Mouse (Mus musculus): ENCODE results near the gene Alkbh3. TPM values are rescaled to one million over a fixed set of nuclear protein-coding genes. Genes with fewer than 3 reads are reported as not detected.
A peak's percentile ranks its signal among the peaks of the same experiment; 100 is the strongest.

Alkbh3 gene
- polyA plus RNA-seq, 1 experiment from 2014 or later = 53.2 TPM

DNA sequence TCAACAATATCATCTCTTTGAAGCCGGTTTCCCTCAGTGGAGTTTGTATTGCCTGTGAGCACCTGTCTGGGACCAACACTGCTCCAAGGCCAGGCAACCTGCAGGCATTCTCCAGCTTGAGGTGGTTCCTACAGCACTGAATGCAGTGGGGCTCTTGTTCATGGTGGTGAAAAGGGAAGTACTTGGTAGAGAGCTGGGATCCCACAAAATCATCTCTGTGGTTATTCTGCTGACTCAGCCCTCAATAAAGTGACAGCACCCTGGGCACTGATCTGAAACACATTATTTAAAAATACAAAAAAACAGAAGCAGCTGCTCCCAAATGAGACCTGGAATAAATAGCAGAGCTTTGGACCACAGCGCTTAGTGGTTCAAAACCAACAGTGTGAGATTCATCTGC lies 22.2 kb downstream of the Alkbh3 start:
- peaks cover 76% of the 10 kb centered on the region for H3K36me3 ChIP-seq (ENCODE audit: poor library complexity, severe bottlenecking)
- peaks cover 22% of the 10 kb centered on the region for H3K4me1 ChIP-seq
- H3K9me3 ChIP-seq (replicated peaks) = no peaks in the 10 kb centered on the region
- ATAC-seq = no peak
- H3K4me2 ChIP-seq = no peak overlapping the region
- H3K4me3 ChIP-seq = no peak overlapping the region
- H3K27ac ChIP-seq = no peak overlapping the region
- WGBS = 99% methylated on average over 2 of the region's 2 CpGs
- no peak overlapping the region for H3K9ac ChIP-seq
- H3K27me3 ChIP-seq = no peaks in the 10 kb centered on the region

DNA sequence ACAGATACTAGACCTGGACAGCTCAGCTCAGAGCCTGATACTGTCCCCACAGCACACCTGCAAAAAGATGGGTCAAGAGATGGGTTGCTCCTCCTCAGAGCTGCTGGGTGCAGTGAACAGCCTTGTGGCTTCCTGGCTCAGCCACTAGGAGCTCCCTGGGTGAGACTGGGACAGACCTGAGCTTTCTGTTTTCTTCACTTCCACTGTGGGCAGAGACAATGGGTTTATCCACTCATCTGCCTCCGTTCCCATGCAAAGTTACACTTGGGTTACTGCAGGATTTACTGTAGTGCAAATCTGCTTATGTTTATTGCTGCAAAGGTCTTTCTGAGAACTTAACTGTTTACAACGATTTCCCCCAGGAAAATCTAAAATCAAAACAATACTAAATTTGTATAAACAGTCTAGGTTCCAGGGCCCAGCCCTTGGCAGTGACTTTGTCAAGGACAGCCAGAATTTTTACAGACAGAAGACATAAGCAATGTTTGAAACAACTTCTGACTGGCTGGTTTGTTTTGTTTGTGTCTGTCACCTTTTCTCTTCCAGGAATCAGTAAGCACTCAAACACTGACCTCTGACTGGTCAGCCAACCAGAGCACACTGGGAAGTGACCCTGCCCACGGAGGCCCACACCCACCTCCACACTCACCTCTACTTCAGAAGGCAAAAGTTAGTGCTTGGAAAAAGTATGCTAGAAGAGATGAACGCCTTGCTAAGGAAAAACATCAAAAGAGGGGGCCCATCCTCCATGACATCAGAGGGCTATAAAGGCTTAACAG lies 28.0 kb downstream of the Alkbh3 start:
- whole genome bisulfite sequencing = 95% methylated on average over 4 of the region's 4 CpGs
- no peak for ATAC-seq
- no peak overlapping the region for H3K9ac ChIP-seq

DNA sequence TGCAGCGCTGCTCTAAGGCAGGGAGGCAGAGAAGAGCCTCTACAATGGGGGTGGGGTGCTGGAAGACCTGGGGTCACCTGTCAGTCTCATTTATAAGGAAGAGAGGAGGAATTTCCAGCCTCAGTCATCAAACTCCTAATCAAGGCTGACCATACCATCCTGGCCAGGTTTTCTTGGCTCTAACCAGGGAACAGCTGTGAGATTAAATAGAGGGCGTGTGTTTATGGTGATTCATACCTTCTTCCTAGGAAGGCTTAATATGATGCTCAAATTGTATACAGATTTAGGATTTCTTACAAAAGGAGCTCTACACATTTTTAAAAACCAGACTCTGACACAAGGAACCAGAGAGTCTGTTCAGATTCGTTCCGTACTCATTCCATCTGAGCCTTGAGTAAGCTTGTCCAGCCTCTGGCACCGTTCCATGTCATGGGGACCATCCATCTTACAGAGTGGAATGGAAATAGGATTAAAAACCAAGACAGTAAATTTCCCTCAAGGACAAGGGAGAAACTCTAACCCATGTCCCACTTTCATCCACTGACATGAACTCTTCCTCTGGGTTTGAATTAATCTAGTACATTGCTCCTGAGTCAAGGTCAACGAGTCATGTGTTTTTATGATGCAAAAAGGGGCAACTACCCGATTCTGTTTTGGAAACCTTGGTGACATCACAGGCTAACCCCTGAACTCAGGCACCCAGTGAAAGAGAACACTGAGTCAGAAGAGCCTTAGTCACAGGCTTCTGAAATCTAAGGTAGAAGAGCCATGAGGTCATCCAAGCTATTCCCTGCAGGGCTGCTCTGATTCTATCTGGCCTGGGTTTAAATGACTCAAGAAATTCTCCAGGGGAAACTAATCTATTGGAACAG lies 31.1 kb downstream of the Alkbh3 start:
- no peak overlapping the region for H3K4me3 ChIP-seq
- peaks cover 57% of the 10 kb centered on the region for H3K36me3 ChIP-seq (ENCODE audit: poor library complexity, severe bottlenecking)
- H3K9me3 ChIP-seq (replicated peaks) = no peaks in the 10 kb centered on the region
- no peak overlapping the region for H3K4me2 ChIP-seq
- ATAC-seq = no peak
- H3K27me3 ChIP-seq = no peaks in the 10 kb centered on the region
- 90% methylated on average over 7 of the region's 7 CpGs for WGBS
- H3K4me1 ChIP-seq = peaks cover 27% of the 10 kb centered on the region
- no peak overlapping the region for H3K27ac ChIP-seq
- no peak overlapping the region for H3K9ac ChIP-seq

More for the DNA sequence above, 28.0 kb downstream of the Alkbh3 start:
- Histone ChIP-seq H3K27me3 (no peaks in the 10 kb centered on the region), H3K9me3 (replicated peaks) (no peaks in the 10 kb centered on the region), H3K4me2 (no peak overlapping the region), H3K4me3 (no peak overlapping the region), H3K4me1 (0 out of 2 replicates have a peak, but pooled peaks cover under 1% of the 10 kb centered on the region), H3K27ac (no peak overlapping the region), H3K36me3 (ENCODE audit: poor library complexity, severe bottlenecking) (peaks cover 78% of the 10 kb centered on the region)

DNA sequence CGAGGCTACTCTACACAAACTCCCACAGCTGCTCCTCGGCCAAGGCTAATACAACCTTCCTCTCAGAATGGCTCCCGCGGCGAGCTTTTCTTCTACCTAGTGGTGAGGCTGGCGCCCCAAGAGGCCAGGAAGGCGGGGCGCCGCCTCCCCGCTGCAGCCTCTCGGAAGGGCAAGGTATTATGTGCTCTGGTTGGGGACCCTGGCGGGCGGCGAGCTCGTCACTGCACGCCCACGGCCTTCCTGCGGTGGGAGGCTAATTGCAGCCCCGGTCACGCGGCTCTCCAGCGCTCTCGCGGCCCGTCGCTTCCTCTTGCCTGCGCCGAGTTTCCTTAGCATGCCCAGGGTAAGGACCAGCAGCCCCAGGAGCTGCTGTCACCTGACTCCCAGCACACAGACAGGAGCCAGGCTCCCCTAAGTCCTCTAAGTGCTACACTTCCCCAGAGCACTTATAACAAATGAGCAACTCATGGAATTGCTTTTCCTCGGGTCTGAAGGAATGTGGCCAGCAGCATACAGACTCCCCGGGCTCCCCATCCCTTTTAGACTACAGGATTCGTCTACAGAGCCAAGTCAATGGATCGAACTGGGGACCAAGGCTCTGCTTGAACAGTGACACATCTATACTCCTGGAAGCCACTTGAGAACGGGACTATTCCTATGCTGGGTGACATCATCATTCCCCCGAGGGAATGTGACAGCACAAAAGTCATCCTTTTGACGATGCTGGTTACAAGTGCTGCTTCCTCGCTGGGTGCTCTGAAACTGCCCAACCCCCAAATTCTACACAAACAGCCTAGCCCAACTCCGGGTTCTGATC lies 34.0 kb downstream of the Alkbh3 start:
- no peaks in the 10 kb centered on the region for H3K9me3 ChIP-seq (replicated peaks)
- WGBS = 2% methylated on average over 37 of the region's 37 CpGs
- peak overlapping the region; percentile 69 for H3K9ac ChIP-seq
- peak overlapping the region; percentile 73 for H3K4me2 ChIP-seq
- no peaks in the 10 kb centered on the region for H3K27me3 ChIP-seq
- H3K27ac ChIP-seq = peak overlapping the region; percentile 62
- H3K36me3 ChIP-seq (ENCODE audit: poor library complexity, severe bottlenecking) = peaks cover 30% of the 10 kb centered on the region
- peak; percentile 74 for ATAC-seq
- peak overlapping the region; percentile 41 for H3K4me3 ChIP-seq
- H3K4me1 ChIP-seq = peaks cover 27% of the 10 kb centered on the region

DNA sequence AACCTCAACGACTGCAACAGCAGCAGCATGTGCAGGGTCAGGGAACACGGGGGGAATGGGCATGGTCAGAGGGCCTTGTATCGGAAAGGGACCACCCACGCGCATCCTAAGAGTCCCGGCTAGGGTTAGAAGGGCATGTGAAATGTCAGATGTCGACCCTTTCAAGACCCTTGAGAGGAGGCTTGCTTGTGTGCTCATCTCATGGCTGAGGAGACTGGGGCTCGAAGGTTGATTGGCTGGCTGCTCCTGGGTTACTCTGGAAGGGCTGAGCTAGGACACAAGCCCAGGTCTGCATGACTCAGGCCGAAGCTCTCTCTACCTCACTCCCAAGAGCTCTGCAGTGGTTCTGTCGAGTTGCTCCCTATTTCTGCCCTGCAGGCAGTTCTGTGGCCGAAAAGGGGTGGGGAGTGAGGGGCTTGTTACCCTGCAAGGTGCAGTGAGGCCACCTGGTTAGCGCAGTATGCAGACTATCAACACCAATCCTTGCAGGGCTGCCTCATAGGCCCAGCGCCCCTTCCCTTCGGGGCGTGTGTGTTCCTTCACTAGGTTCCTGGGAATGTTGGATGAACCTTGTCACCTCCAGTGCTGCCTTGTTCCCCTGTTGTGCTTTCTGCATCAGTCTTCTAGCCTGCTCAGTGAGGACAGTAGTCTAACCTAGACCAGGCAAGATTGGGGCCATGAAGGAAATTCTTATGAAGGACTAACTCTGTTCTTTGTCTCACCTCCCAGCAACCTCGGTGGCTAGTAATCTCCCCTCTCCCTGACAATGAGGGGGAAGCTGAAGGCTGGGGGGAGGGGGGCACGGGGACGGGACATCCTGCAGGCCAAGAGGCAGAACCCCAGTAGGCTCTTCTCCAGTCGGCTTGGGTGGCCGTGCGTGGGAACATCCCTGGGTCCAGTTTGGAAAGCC lies 34.8 kb downstream of the Alkbh3 start:
- peaks cover 21% of the 10 kb centered on the region for H3K36me3 ChIP-seq (ENCODE audit: poor library complexity, severe bottlenecking)
- ATAC-seq = peak; percentile 31
- H3K27ac ChIP-seq = peak overlapping the region; percentile 62
- no peaks in the 10 kb centered on the region for H3K9me3 ChIP-seq (replicated peaks)
- WGBS = 21% methylated on average over 21 of the region's 21 CpGs
- peak overlapping the region; percentile 73 for H3K4me2 ChIP-seq
- peak overlapping the region; percentile 69 for H3K9ac ChIP-seq
- H3K4me1 ChIP-seq = peaks cover 27% of the 10 kb centered on the region
- peak overlapping the region; percentile 41 for H3K4me3 ChIP-seq
- H3K27me3 ChIP-seq = no peaks in the 10 kb centered on the region

DNA sequence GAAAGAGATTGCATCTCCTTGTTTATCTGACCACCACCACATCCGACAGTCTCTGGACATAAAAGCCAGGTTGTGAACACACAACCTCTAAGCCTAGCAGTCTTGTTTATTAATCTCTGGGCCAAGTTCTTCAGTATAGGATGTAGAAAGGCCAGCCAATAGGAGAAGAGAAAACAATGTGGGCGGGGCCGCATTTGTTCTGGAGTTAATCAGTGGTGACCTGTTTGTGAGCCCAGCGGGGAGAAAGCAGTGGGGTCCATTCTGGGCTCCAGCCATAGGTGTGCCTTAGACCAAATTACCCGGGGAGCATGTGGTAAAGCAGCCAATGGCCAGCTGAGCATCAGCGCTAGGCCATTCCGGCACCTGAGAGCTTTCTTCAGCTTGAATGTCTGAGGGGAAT lies 35.6 kb downstream of the Alkbh3 start:
- peaks cover 14% of the 10 kb centered on the region for H3K36me3 ChIP-seq (ENCODE audit: poor library complexity, severe bottlenecking)
- no peak for ATAC-seq
- H3K9me3 ChIP-seq (replicated peaks) = no peaks in the 10 kb centered on the region
- no peak overlapping the region for H3K4me3 ChIP-seq
- WGBS = 46% methylated on average over 7 of the region's 7 CpGs
- no peak overlapping the region for H3K9ac ChIP-seq
- H3K27ac ChIP-seq = no peak overlapping the region
- H3K27me3 ChIP-seq = no peaks in the 10 kb centered on the region
- no peak overlapping the region for H3K4me2 ChIP-seq
- peaks cover 27% of the 10 kb centered on the region for H3K4me1 ChIP-seq

DNA sequence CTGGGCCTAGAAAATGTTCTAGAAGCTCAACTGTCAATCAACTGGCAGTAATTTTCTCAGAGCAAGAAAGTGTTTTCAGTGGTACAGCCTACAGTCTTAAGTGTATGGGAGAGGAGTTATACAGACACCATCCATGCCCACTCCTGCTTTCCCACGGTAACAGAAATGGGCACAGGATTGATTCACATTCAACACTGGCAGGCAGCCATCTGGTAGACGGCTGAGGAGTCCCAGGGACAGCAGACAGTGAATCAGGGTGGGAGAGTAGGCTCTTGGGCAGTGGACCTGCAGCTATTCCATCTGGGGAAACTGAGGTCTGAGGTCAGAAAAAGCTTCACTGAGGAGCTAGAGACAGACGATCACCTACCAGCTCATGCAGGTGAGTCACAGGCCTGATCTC lies 39.0 kb downstream of the Alkbh3 start:
- ATAC-seq = no peak
- 67% methylated on average over 3 of the region's 3 CpGs for WGBS

DNA sequence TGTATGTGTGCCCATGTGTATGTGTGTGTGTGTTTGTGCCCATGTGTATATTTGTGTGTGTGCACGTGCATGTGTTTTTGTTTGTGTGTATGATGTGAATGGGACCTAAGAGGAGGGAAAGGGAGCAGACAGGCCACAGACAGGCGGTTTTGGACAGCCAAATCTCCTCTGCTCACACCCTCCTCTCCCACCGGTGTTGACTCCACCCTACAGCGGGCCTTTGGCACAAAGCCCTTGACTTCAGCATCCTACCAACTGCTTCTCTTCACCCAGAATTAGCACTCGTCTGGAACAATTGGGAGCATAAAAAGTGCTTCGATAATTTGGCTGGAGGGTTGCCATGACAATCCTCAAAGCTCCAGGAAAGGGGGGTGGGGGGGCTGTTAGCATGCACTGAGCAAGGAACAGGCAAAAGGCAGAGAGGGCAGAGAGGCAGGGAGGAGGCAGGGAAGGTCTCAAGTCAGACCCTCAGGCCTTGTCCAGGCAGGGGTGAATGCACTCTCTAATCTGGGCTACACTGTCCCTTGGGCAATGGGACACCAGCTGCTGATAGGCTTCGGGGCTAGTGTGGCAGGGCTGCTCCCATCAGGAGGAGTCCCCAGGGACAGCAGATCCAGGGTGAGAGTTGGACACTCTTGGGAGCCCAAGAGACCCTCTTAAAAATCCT lies 46.0 kb downstream of the Alkbh3 start:
- Histone ChIP-seq H3K27me3 (no peaks in the 10 kb centered on the region), H3K27ac (peak overlapping the region; percentile 63), H3K4me3 (no peak overlapping the region), H3K9me3 (replicated peaks) (no peaks in the 10 kb centered on the region), H3K36me3 (ENCODE audit: poor library complexity, severe bottlenecking) (no peaks in the 10 kb centered on the region), H3K4me2 (peak overlapping the region; percentile 18; the same call in 1 of the 2 replicates), H3K9ac (no peak overlapping the region), H3K4me1 (peaks cover 20% of the 10 kb centered on the region)
- WGBS = 25% methylated on average over 7 of the region's 7 CpGs
- ATAC-seq = peak; percentile 84

More for the DNA sequence above, 39.0 kb downstream of the Alkbh3 start:
- no peak overlapping the region for H3K4me2 ChIP-seq
- H3K9me3 ChIP-seq (replicated peaks) = no peaks in the 10 kb centered on the region
- H3K9ac ChIP-seq = no peak overlapping the region
- no peaks in the 10 kb centered on the region for H3K27me3 ChIP-seq
- no peak overlapping the region for H3K27ac ChIP-seq
- H3K36me3 ChIP-seq (ENCODE audit: poor library complexity, severe bottlenecking) = no peaks in the 10 kb centered on the region
- H3K4me3 ChIP-seq = no peak overlapping the region
- peaks cover 17% of the 10 kb centered on the region for H3K4me1 ChIP-seq

DNA sequence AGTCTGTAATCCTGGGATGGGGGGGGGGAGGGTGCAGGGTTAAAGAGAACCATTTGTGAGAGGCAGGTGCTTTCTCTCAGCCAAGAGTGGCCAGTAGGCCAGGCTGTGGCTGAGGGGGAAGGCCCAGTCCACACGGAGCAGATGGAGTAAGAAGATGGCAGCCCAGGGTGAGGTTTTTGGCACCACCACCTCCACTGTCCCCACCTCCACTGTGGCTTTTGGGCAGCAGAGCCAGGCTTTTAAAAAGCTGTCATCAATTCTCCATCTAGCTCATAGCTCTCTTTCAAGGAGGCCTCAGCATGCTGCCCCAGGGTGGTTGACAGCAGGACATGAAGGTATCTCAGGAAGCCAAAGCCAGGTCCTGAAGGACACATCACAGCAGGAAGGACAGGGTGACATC lies 46.8 kb downstream of the Alkbh3 start:
- 94% methylated on average over 1 of the region's 1 CpGs for WGBS
- H3K27ac ChIP-seq = peak overlapping the region; percentile 63; the same call in 1 of the 2 replicates
- no peak for ATAC-seq

DNA sequence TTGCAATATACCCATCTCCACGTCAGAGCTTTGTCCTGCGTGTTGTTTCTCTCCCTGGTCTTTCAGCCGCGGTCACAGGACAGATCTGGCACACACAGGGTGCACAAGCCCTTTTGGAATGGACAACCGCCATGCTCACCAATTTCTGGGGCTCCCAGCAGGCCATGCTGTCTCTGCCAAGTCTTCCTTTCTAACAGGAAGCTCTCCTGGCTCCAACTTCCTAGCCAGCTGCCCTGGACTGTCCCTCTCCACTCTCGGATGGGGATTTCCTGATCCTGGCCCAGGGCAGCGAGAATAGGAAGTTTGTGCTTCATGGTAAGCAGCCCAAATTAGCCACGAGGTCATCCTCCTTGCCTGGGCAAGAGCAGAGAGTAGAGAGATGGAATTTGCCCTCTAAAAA lies 48.9 kb downstream of the Alkbh3 start:
- ATAC-seq = no peak
- H3K4me2 ChIP-seq = no peak overlapping the region
- no peak overlapping the region for H3K27ac ChIP-seq
- H3K36me3 ChIP-seq (ENCODE audit: poor library complexity, severe bottlenecking) = no peaks in the 10 kb centered on the region
- H3K9me3 ChIP-seq (replicated peaks) = no peaks in the 10 kb centered on the region
- WGBS = 77% methylated on average over 8 of the region's 8 CpGs
- no peak overlapping the region for H3K9ac ChIP-seq
- no peaks in the 10 kb centered on the region for H3K27me3 ChIP-seq
- no peak overlapping the region for H3K4me3 ChIP-seq
- H3K4me1 ChIP-seq = peaks cover 38% of the 10 kb centered on the region

More for the DNA sequence above, 46.8 kb downstream of the Alkbh3 start:
- H3K4me2 ChIP-seq = no peak overlapping the region
- H3K9ac ChIP-seq = no peak overlapping the region
- H3K4me1 ChIP-seq = peaks cover 22% of the 10 kb centered on the region
- H3K4me3 ChIP-seq = no peak overlapping the region
- no peaks in the 10 kb centered on the region for H3K9me3 ChIP-seq (replicated peaks)
- no peaks in the 10 kb centered on the region for H3K27me3 ChIP-seq
- no peaks in the 10 kb centered on the region for H3K36me3 ChIP-seq (ENCODE audit: poor library complexity, severe bottlenecking)

All from forebrain, embryonic 13.5 days (tissue).